Mouse (Mus musculus): ENCODE measurements around the gene Ice2. TPM values are rescaled to one million over a fixed set of nuclear protein-coding genes. Genes with fewer than 3 reads are reported as not detected.

Gene Ice2
- polyA plus RNA-seq, 1 experiment from 2014 or later = 21.0 TPM

DNA sequence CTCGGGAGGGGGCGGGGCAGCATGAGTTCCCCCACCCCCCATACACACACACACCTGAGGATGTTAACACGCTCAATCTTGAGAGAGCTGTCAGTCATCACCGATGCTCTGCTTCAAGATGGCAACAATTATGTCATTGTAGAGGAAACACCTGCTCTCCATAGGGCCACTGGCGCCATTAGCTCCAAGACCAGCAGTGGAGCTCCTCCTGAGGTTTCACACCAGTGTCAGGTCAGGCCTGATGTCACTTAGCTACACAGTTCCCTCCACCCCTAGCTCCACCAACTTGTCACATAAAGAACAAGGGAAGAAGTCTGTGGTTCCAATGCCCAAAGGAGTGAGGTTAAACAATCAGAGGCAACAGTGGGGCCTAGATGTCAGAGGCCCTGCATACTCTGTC lies 3.5 kb upstream of the Ice2 start:
- H3K36me3 ChIP-seq (ENCODE audit: insufficient read depth, low read length) = no peaks in the 10 kb centered on the region
- no peak for ATAC-seq (ENCODE audit: low FRiP score, low TSS enrichment)
- 84% methylated on average over 5 of the region's 5 CpGs for WGBS
- no peak overlapping the region for H3K4me3 ChIP-seq (ENCODE audit: low read length)
- no peak overlapping the region for H3K27ac ChIP-seq (ENCODE audit: low read length)
- no peak overlapping the region for H3K4me2 ChIP-seq (replicated peaks; ENCODE audit: low read depth, low read length)
- no peaks in the 10 kb centered on the region for H3K27me3 ChIP-seq (ENCODE audit: insufficient read depth, low read length)
- H3K9me3 ChIP-seq (ENCODE audit: low read length) = no peaks in the 10 kb centered on the region
- peaks cover 8% of the 10 kb centered on the region; the same call in 1 of the 2 replicates for H3K4me1 ChIP-seq (ENCODE audit: insufficient read depth, low read length)
- H3K9ac ChIP-seq (replicated peaks; ENCODE audit: low read length) = no peak overlapping the region

DNA sequence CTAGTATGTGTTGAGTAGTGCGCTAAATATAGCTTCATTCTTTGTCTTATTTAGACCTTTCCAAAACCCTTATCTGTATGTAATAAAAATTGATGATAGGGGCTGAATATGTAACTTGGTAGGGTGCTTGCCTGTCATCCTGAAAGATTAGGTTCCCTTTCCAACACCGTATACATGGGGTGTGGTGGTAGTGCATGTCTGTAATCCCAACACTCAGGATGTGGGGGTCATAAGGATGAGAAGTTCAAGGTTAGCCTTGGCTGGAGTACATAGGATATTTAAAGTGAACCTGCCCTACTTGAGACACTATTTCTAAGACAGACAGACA lies 310 bp upstream of the Ice2 start:
- H3K4me3 ChIP-seq (ENCODE audit: low read length) = peak overlapping the region; percentile 71
- peak overlapping the region; percentile 84 for H3K27ac ChIP-seq (ENCODE audit: low read length)
- peak overlapping the region; percentile 93 for H3K4me2 ChIP-seq (replicated peaks; ENCODE audit: low read depth, low read length)
- ATAC-seq (ENCODE audit: low FRiP score, low TSS enrichment) = peak; percentile 62
- H3K9ac ChIP-seq (replicated peaks; ENCODE audit: low read length) = peak overlapping the region; percentile 90
- no peaks in the 10 kb centered on the region for H3K36me3 ChIP-seq (ENCODE audit: insufficient read depth, low read length)
- no peaks in the 10 kb centered on the region for H3K27me3 ChIP-seq (ENCODE audit: insufficient read depth, low read length)
- peaks cover 8% of the 10 kb centered on the region; the same call in 1 of the 2 replicates for H3K4me1 ChIP-seq (ENCODE audit: insufficient read depth, low read length)
- 66% methylated on average over 2 of the region's 2 CpGs for WGBS
- no peaks in the 10 kb centered on the region for H3K9me3 ChIP-seq (ENCODE audit: low read length)

DNA sequence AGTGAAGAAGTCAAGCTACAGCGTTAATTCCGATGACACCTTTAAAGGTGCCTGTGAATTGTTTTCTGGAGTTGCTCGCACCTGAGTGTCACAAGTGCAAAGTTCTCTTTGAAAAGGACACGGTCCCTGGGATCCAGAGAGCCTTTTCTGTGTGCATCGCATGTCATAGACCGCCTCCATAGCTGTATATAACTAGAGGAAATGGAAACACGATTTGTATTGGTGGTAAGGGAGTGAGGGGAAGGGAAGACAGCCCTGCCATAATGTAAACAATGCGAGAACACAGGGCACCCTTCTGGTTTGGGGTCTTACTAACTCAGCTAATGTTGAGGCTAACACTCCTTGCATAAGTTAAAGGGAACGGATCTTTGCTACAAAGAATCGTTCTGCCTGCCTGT lies 746 bp downstream of the Ice2 start:
- Histone ChIP-seq H3K36me3 (ENCODE audit: insufficient read depth, low read length) (no peaks in the 10 kb centered on the region), H3K4me3 (ENCODE audit: low read length) (peak overlapping the region; percentile 71), H3K27ac (ENCODE audit: low read length) (peak overlapping the region; percentile 84), H3K4me1 (ENCODE audit: insufficient read depth, low read length) (peaks cover 8% of the 10 kb centered on the region; the same call in 1 of the 2 replicates), H3K4me2 (replicated peaks; ENCODE audit: low read depth, low read length) (peak overlapping the region; percentile 93), H3K27me3 (ENCODE audit: insufficient read depth, low read length) (no peaks in the 10 kb centered on the region), H3K9ac (replicated peaks; ENCODE audit: low read length) (peak overlapping the region; percentile 90), H3K9me3 (ENCODE audit: low read length) (no peaks in the 10 kb centered on the region)
- peak; percentile 46 for ATAC-seq (ENCODE audit: low FRiP score, low TSS enrichment)
- 9% methylated on average over 10 of the region's 10 CpGs for WGBS

DNA sequence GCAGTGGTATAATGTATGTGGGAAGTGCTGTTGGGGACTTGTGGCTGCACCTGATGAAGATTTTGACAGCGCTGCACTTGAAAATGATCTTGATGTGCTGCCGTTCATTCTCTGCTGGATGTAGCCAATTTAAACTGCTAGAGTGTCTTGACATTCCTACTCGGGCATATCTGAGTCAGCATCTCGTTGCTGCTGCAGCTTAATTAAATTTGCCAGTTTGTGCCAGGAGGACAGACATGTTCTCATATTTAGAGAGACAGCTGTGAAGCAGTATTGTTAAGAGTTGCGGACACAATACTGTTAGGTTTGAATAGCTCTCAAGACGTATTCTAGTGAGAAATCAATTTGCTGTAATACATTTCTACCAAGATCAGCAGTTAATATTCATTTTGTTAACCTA lies 7.0 kb downstream of the Ice2 start:
- 77% methylated on average over 6 of the region's 6 CpGs for WGBS
- Histone ChIP-seq H3K9me3 (ENCODE audit: low read length) (no peaks in the 10 kb centered on the region), H3K36me3 (ENCODE audit: insufficient read depth, low read length) (no peaks in the 10 kb centered on the region), H3K4me3 (ENCODE audit: low read length) (no peak overlapping the region), H3K9ac (replicated peaks; ENCODE audit: low read length) (no peak overlapping the region), H3K4me2 (replicated peaks; ENCODE audit: low read depth, low read length) (no peak overlapping the region), H3K27me3 (ENCODE audit: insufficient read depth, low read length) (no peaks in the 10 kb centered on the region), H3K4me1 (ENCODE audit: insufficient read depth, low read length) (no peaks in the 10 kb centered on the region), H3K27ac (ENCODE audit: low read length) (no peak overlapping the region)
- no peak for ATAC-seq (ENCODE audit: low FRiP score, low TSS enrichment)

DNA sequence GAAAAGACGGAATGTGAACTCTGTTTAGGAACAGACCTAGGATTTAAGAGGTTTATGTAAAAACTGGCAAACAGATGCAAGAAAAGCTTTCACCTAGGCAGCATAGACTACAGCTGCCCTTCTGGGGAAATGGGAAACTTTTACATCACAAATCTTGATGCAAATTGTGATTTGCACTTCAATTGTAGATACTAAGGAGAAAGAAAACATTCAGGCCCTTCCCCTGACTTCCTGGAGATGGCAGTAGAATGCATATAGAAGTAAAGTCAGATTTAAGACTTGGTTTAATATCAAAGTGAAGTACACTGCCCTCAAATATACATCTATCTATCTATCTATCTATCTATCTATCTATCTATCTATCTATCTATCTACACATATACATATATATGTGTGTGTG lies 21.8 kb downstream of the Ice2 start:
- no peak overlapping the region for H3K9ac ChIP-seq (replicated peaks; ENCODE audit: low read length)
- H3K4me2 ChIP-seq (replicated peaks; ENCODE audit: low read depth, low read length) = no peak overlapping the region
- H3K4me3 ChIP-seq (ENCODE audit: low read length) = no peak overlapping the region
- no peaks in the 10 kb centered on the region for H3K27me3 ChIP-seq (ENCODE audit: insufficient read depth, low read length)
- no peaks in the 10 kb centered on the region for H3K9me3 ChIP-seq (ENCODE audit: low read length)
- H3K4me1 ChIP-seq (ENCODE audit: insufficient read depth, low read length) = no peaks in the 10 kb centered on the region
- H3K36me3 ChIP-seq (ENCODE audit: insufficient read depth, low read length) = peaks cover 37% of the 10 kb centered on the region
- ATAC-seq (ENCODE audit: low FRiP score, low TSS enrichment) = no peak
- WGBS = 91% methylated on average over 1 of the region's 1 CpGs
- no peak overlapping the region for H3K27ac ChIP-seq (ENCODE audit: low read length)

DNA sequence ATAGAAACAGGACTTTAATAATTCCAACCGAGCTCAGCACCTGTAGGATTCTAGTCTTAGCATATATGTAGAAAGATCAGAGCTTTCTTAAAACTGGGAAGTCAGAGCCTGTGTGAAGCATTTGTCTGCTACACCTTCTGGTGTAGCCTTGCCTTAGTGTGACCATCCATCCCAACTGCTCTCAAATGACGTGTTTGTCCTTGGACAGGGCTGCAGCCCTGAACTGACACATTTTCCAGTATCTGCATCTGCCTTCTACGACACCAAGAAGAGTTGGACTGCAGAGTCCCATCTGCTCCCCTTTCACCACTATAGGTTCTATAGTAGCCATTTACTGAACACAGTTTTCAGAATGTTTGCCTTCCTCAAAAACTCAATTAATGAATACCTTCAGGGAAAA lies 32.8 kb downstream of the Ice2 start:
- Histone ChIP-seq H3K36me3 (ENCODE audit: insufficient read depth, low read length) (peaks cover 22% of the 10 kb centered on the region; the same call in 1 of the 2 replicates), H3K4me3 (ENCODE audit: low read length) (no peak overlapping the region), H3K9me3 (ENCODE audit: low read length) (no peaks in the 10 kb centered on the region), H3K27me3 (ENCODE audit: insufficient read depth, low read length) (no peaks in the 10 kb centered on the region), H3K4me1 (ENCODE audit: insufficient read depth, low read length) (peaks cover 17% of the 10 kb centered on the region), H3K9ac (replicated peaks; ENCODE audit: low read length) (no peak overlapping the region), H3K27ac (ENCODE audit: low read length) (no peak overlapping the region), H3K4me2 (replicated peaks; ENCODE audit: low read depth, low read length) (no peak overlapping the region)
- ATAC-seq (ENCODE audit: low FRiP score, low TSS enrichment) = no peak
- WGBS = 80% methylated on average over 3 of the region's 3 CpGs

DNA sequence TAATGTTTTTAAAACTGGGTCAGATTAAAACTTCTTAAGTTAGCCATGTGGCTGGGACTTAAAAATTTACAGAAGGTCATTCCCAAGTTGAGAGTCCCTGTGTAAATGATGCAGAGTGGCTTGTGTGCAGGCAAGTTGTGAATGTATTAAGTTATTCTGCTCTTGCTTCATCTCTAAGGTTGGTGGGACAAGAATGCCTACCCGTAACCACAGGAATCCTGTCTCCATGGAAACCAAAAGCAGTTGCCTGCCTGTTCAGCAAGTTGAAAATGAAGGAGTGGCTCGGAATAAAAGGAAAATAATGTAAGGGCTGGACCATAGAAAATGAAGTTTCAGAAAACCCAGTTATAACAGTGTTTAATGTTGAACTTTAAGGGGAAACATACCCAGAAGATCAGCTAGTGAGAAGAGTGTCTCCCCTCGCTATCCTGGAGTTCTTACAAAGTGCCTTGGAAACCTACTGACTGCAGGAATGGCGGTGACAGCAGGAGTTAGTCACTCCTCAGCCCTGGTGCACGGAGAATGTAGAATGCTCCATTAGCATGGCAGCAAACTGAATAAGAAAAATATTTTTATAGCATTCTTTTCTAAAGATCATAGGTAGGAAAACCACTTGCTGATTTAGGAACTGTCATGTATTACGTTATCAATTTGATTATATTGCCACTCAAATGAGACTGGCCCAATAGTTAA lies 34.3 kb downstream of the Ice2 start:
- Histone ChIP-seq H3K27ac (ENCODE audit: low read length) (peak overlapping the region; percentile 74), H3K4me2 (replicated peaks; ENCODE audit: low read depth, low read length) (no peak overlapping the region)

DNA sequence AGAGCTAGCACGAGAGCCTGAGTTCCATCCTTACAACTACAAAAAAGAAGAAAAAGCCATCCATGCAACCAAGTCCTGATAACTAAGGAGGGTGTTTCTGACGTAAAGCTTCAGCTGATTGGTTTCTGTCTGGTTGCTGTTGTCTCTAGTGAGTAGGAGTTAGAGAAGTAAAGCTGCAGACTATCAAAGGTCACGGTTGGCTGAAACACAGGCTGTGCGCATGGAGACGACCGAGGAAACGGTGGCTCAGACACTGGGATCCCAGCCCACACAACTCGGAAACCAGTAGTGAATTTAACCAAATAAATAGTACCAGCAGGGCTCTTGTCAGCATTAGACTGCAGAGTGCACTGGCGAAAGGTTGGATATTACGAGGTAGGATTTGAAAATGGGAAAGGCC lies 37.5 kb downstream of the Ice2 start:
- H3K9ac ChIP-seq (replicated peaks; ENCODE audit: low read length) = no peak overlapping the region
- no peak overlapping the region for H3K4me3 ChIP-seq (ENCODE audit: low read length)
- no peaks in the 10 kb centered on the region for H3K9me3 ChIP-seq (ENCODE audit: low read length)
- H3K4me1 ChIP-seq (ENCODE audit: insufficient read depth, low read length) = peaks cover 29% of the 10 kb centered on the region
- H3K36me3 ChIP-seq (ENCODE audit: insufficient read depth, low read length) = peaks cover 11% of the 10 kb centered on the region; the same call in 1 of the 2 replicates
- no peaks in the 10 kb centered on the region for H3K27me3 ChIP-seq (ENCODE audit: insufficient read depth, low read length)
- H3K4me2 ChIP-seq (replicated peaks; ENCODE audit: low read depth, low read length) = no peak overlapping the region
- H3K27ac ChIP-seq (ENCODE audit: low read length) = peak overlapping the region; percentile 27; the same call in 1 of the 2 replicates
- peak; percentile 63; the same call in 1 of the 2 replicates for ATAC-seq (ENCODE audit: low FRiP score, low TSS enrichment)
- WGBS = 39% methylated on average over 10 of the region's 10 CpGs

More for the DNA sequence above, 34.3 kb downstream of the Ice2 start:
- Histone ChIP-seq H3K9me3 (ENCODE audit: low read length) (no peaks in the 10 kb centered on the region), H3K36me3 (ENCODE audit: insufficient read depth, low read length) (peaks cover 16% of the 10 kb centered on the region; the same call in 1 of the 2 replicates), H3K27me3 (ENCODE audit: insufficient read depth, low read length) (no peaks in the 10 kb centered on the region), H3K9ac (replicated peaks; ENCODE audit: low read length) (no peak overlapping the region), H3K4me1 (ENCODE audit: insufficient read depth, low read length) (peaks cover 23% of the 10 kb centered on the region), H3K4me3 (ENCODE audit: low read length) (no peak overlapping the region)
- no peak for ATAC-seq (ENCODE audit: low FRiP score, low TSS enrichment)
- 60% methylated on average over 6 of the region's 6 CpGs for WGBS

DNA sequence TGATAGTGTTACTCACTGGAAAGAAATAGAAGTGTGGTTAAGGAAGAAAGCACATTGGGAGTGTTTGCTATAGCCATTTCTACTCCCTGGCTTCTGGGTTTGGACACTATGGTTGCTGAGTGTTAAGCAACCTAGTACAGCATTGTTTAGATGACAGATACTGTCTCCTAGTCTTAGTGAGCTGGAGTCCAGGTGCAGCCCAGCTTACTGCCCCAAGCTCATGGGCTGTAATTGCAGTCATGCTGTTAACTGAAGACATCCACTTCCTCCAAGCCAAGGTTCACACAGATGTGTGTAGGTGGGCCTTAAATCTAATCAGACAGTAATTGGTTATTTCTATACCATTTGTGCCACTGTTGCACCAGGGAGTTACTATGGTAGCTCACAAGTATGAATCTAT lies 38.0 kb downstream of the Ice2 start:
- Histone ChIP-seq H3K27ac (ENCODE audit: low read length) (peak overlapping the region; percentile 27; the same call in 1 of the 2 replicates), H3K9me3 (ENCODE audit: low read length) (no peaks in the 10 kb centered on the region), H3K36me3 (ENCODE audit: insufficient read depth, low read length) (peaks cover 11% of the 10 kb centered on the region; the same call in 1 of the 2 replicates), H3K27me3 (ENCODE audit: insufficient read depth, low read length) (no peaks in the 10 kb centered on the region), H3K4me3 (ENCODE audit: low read length) (no peak overlapping the region), H3K9ac (replicated peaks; ENCODE audit: low read length) (no peak overlapping the region), H3K4me1 (ENCODE audit: insufficient read depth, low read length) (peaks cover 34% of the 10 kb centered on the region), H3K4me2 (replicated peaks; ENCODE audit: low read depth, low read length) (no peak overlapping the region)
- no peak for ATAC-seq (ENCODE audit: low FRiP score, low TSS enrichment)

DNA sequence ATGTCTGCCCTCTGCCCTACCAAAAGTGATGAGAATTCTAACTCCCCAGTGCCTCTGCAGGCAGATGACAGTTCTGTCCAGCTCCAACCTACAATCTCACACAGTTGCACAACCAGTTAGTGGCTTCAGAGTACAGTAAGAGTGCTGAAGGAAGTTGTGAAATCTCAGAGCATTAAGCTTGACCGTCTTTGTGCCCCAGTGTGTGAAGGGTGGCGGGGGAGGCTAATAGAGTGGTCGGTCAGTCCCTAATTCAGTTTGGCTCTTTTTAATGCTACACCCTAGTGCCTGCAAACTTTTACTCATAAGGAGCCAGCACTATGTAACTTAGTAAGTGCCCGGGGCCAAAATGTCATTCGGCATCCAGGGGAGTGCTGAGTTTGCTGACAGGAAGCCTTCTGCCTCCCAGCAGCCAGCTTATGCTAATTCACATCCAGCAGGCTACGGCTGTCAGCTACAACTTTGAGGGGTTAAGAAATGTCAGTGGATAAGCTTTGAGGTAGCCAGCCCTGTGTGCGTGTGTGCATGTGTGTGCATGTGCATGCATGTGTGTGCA lies 42.2 kb downstream of the Ice2 start:
- Histone ChIP-seq H3K9ac (replicated peaks; ENCODE audit: low read length) (no peak overlapping the region), H3K4me3 (ENCODE audit: low read length) (no peak overlapping the region), H3K36me3 (ENCODE audit: insufficient read depth, low read length) (no peaks in the 10 kb centered on the region), H3K27ac (ENCODE audit: low read length) (peak overlapping the region; percentile 50), H3K27me3 (ENCODE audit: insufficient read depth, low read length) (no peaks in the 10 kb centered on the region), H3K4me2 (replicated peaks; ENCODE audit: low read depth, low read length) (no peak overlapping the region), H3K9me3 (ENCODE audit: low read length) (no peaks in the 10 kb centered on the region), H3K4me1 (ENCODE audit: insufficient read depth, low read length) (peaks cover 37% of the 10 kb centered on the region)
- ATAC-seq (ENCODE audit: low FRiP score, low TSS enrichment) = peak; percentile 77
- WGBS = 16% methylated on average over 7 of the region's 7 CpGs
